Mouse (Mus musculus): ENCODE data around the gene Vmn1r107. TPM values are rescaled to one million over a fixed set of nuclear protein-coding genes. Genes with fewer than 3 reads are reported as not detected.
"Not testable (repeated sequence)": the region's sequence is repeated elsewhere in the genome, so short reads cannot be mapped to it uniquely, and the experiment has no call there.

Vmn1r107 gene
- total RNA-seq (2021): not detected in 2 replicates
- long read RNA-seq, experiment 1: 0 reads
- long read RNA-seq, experiment 2: 0 reads

- DNase-seq: not testable (repeated sequence)
Observed at GRCm38 (mm10) chr7:20668618-20669017, at the start of gene Vmn1r107. Vmn1r107 (plus strand) TSS chr7:20668918.

GRCm38 (mm10) chr7:20703116-20703515 lies 34.4 kb downstream of the Vmn1r107 start, which contains the start of gene Vmn1r111:
Vmn1r111 (minus strand) TSS chr7:20703216.
- DNase-seq: not testable (repeated sequence)

Other genes starting within 250 kb of the Vmn1r107 start
- gene Vmn1r101, start 226.3 kb upstream of the Vmn1r107 start, total RNA-seq (2021): not detected in 2 replicates
- not detected in 2 replicates for gene Gm10670, start 194.0 kb upstream of the Vmn1r107 start, total RNA-seq (2021)
- gene Vmn1r103, start 158.4 kb upstream of the Vmn1r107 start, total RNA-seq (2021): not detected in 2 replicates
- not detected in 2 replicates for gene Vmn1r104, start 135.1 kb upstream of the Vmn1r107 start, total RNA-seq (2021)
- not detected in 2 replicates for gene Gm5726, start 123.2 kb upstream of the Vmn1r107 start, total RNA-seq (2021)
- not detected in 2 replicates for gene Gm4141, start 92.7 kb upstream of the Vmn1r107 start, total RNA-seq (2021)
- not detected in 2 replicates for gene Gm4513, start 69.9 kb upstream of the Vmn1r107 start, total RNA-seq (2021)
- gene Vmn1r111, start 34.3 kb downstream of the Vmn1r107 start, total RNA-seq (2021): not detected in 2 replicates
- not detected in 2 replicates for gene Gm10668, start 61.7 kb downstream of the Vmn1r107 start, total RNA-seq (2021)
- not detected in 2 replicates for gene Vmn1r112, start 102.3 kb downstream of the Vmn1r107 start, total RNA-seq (2021)
- not detected in 2 replicates for gene Vmn1r113, start 118.4 kb downstream of the Vmn1r107 start, total RNA-seq (2021)
- not detected in 2 replicates for gene Vmn1r114, start 143.3 kb downstream of the Vmn1r107 start, total RNA-seq (2021)
- gene Vmn1r115, start 176.1 kb downstream of the Vmn1r107 start, total RNA-seq (2021): not detected in 2 replicates
- not detected in 2 replicates for gene Vmn1r116, start 203.3 kb downstream of the Vmn1r107 start, total RNA-seq (2021)
- gene Vmn1r117, start 215.2 kb downstream of the Vmn1r107 start, total RNA-seq (2021): not detected in 2 replicates
- not detected in 2 replicates for gene Vmn1r118, start 243.4 kb downstream of the Vmn1r107 start, total RNA-seq (2021)